Mouse (Mus musculus): ENCODE measurements around the gene Hao1. TPM values are rescaled to one million over a fixed set of nuclear protein-coding genes. Genes with fewer than 3 reads are reported as not detected.

Hao1 gene
- polyA plus RNA-seq, 1 experiment from 2014 or later: not detected

DNA sequence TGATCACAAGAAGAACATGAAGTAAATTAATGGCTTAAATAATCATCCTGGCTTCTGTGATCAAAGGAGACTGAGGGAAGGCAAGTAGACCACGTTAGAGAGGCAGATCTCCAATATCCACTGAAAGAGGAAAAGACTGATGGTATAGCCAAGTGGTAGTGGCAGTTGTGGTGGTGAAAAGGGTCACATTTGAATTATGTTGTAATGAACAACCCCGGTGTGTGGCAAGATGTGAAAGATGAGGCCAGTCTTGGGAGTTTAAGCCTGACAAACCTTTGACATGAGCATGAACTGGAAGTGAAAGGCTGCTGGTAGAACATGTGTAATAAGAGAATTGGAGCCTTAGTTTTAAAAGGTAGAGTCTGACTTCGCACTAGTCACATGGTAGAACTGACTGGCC, 54.4 kb downstream of the Hao1 start:
- 82% methylated on average over 3 of the region's 3 CpGs for WGBS
- Histone ChIP-seq H3K36me3 (ENCODE audit: insufficient read depth) (no peaks in the 10 kb centered on the region), H3K27ac (ENCODE audit: low read depth) (no peak overlapping the region), H3K4me3 (ENCODE audit: low read depth, low read length) (no peak overlapping the region), H3K4me2 (no peak overlapping the region), H3K27me3 (ENCODE audit: insufficient read depth, low read length) (no peaks in the 10 kb centered on the region), H3K9me3 (ENCODE audit: low read depth, low read length) (no peaks in the 10 kb centered on the region), H3K4me1 (ENCODE audit: insufficient read depth) (no peaks in the 10 kb centered on the region), H3K9ac (no peak overlapping the region)
- no peak for TF ChIP-seq CTCF (IDR thresholded peaks at IDR 0.05; ENCODE audit: low read depth)
- no peak for DNase-seq
- no peak for ATAC-seq (ENCODE audit: insufficient read depth)

DNA sequence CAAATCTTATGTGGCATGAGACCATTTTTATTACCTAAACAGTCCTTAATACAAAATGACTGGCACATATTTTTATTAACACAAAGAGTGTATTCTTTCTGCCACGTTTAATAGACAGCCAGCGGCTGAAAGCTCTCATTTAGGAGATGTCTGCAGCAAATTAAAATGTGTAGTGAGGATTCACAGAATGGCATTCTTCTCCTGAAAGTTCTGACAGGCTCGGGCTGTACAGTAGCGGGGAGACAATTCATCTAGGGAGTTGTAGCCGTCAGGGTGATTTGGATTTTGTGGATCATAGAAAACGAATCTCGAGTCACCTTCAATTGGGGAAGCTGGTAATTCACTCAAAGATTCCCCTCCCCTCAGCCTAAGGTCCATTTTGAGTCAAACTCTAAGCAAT, 55.7 kb downstream of the Hao1 start:
- Histone ChIP-seq H3K9me3 (ENCODE audit: low read depth, low read length) (no peaks in the 10 kb centered on the region), H3K4me2 (no peak overlapping the region), H3K27ac (ENCODE audit: low read depth) (no peak overlapping the region), H3K4me1 (ENCODE audit: insufficient read depth) (no peaks in the 10 kb centered on the region), H3K9ac (no peak overlapping the region), H3K36me3 (ENCODE audit: insufficient read depth) (no peaks in the 10 kb centered on the region), H3K4me3 (ENCODE audit: low read depth, low read length) (no peak overlapping the region), H3K27me3 (ENCODE audit: insufficient read depth, low read length) (no peaks in the 10 kb centered on the region)
- TF ChIP-seq CTCF (IDR thresholded peaks at IDR 0.05; ENCODE audit: low read depth): no peak
- DNase-seq: no peak
- ATAC-seq (ENCODE audit: insufficient read depth): no peak
- WGBS: 63% methylated on average over 7 of the region's 7 CpGs

DNA sequence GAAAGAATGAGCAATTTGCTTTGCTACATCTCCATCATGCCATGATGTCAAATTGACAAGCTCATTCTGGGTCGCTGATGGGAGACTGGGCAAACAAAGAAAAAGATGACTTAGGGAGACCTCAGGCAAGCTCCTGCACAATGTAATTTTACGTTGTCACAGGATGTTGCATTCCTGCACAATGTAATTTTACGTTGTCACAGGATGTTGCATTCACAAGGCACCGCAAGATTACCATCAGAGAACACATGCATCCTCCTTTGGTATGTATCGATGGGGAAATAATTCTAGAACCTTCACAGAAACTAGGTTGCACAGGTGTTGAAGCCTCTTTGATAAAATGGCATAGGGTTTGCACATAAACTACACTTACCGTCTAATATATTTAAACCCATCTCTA, 65.5 kb downstream of the Hao1 start:
- no peak overlapping the region for H3K4me3 ChIP-seq (ENCODE audit: low read depth, low read length)
- WGBS: 84% methylated on average over 6 of the region's 6 CpGs
- no peak overlapping the region for H3K27ac ChIP-seq (ENCODE audit: low read depth)
- no peak overlapping the region for H3K4me2 ChIP-seq
- no peaks in the 10 kb centered on the region for H3K27me3 ChIP-seq (ENCODE audit: insufficient read depth, low read length)
- ATAC-seq (ENCODE audit: insufficient read depth): no peak
- no peak overlapping the region for H3K9ac ChIP-seq
- no peaks in the 10 kb centered on the region for H3K4me1 ChIP-seq (ENCODE audit: insufficient read depth)
- no peak for TF ChIP-seq CTCF (IDR thresholded peaks at IDR 0.05; ENCODE audit: low read depth)
- H3K36me3 ChIP-seq (ENCODE audit: insufficient read depth): no peaks in the 10 kb centered on the region
- DNase-seq: no peak
- H3K9me3 ChIP-seq (ENCODE audit: low read depth, low read length): no peaks in the 10 kb centered on the region

DNA sequence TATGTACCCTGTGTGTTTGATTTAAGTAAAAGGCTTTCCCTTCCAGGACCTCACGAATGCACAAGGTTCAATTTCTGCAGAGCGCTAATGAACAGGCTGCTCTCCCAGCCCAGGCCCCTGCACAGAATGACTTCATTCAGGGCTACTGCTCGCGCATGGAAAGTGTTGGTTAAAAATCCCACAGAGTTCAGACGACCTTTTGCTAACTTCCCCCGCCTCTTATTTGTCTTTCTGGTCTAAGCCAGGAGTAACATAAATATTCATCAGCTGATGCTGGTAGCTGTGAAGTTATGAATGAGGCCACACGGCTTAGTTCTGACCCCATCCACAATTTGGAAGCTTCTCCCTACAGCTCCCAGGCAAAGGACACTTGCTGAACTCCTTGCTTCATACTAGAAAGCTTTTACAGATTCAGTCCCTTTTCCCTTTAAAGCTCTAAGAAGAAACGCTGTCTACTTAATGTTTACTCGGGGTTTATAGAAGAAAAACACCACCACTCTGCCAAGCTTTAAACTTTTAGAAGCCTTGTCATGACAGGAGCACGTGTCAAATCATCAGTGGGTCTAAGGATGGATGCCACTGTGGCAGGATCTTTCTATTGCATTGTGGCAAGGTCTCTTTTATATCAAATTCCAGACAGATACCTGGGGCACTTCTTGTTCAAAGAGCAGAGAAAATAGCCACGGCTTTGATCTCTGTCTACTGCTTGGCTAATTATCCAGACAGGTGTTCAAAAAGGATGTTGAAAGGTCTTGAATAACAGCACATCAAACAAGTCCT, 67.9 kb downstream of the Hao1 start:
- no peak overlapping the region for H3K9ac ChIP-seq
- no peaks in the 10 kb centered on the region for H3K27me3 ChIP-seq (ENCODE audit: insufficient read depth, low read length)
- DNase-seq (peak; percentile 53), ATAC-seq (ENCODE audit: insufficient read depth) (peak; percentile 54; the same call in 1 of the 2 replicates)
- H3K4me3 ChIP-seq (ENCODE audit: low read depth, low read length): no peak overlapping the region
- WGBS: 29% methylated on average over 11 of the region's 11 CpGs
- H3K27ac ChIP-seq (ENCODE audit: low read depth): no peak overlapping the region
- no peaks in the 10 kb centered on the region for H3K9me3 ChIP-seq (ENCODE audit: low read depth, low read length)
- H3K4me2 ChIP-seq: no peak overlapping the region
- H3K4me1 ChIP-seq (ENCODE audit: insufficient read depth): no peaks in the 10 kb centered on the region
- H3K36me3 ChIP-seq (ENCODE audit: insufficient read depth): no peaks in the 10 kb centered on the region
- TF ChIP-seq CTCF (IDR thresholded peaks at IDR 0.05; ENCODE audit: low read depth): no peak

DNA sequence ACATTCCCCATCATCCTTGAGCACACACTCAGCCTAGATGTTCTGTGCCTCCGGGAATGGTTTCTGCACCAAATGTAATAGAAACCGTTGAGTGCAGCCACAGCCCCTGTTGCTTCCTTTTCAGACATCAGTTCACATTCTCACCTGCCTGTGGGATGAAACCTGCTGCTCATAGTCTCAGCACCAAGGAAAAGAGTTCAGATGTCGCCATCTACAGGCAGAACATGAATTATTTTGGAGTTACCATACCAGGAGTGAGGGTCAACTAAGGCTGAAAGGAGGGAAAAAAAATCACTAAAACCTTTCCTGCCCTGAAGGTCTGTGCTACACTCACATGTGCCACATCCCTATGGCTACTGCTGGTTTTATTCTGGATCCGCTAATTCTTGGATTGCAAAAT, 71.5 kb downstream of the Hao1 start:
- no peaks in the 10 kb centered on the region for H3K36me3 ChIP-seq (ENCODE audit: insufficient read depth)
- no peak overlapping the region for H3K4me2 ChIP-seq
- peak; percentile 64 for TF ChIP-seq CTCF (IDR thresholded peaks at IDR 0.05; ENCODE audit: low read depth)
- WGBS: 38% methylated on average over 4 of the region's 4 CpGs
- H3K4me1 ChIP-seq (ENCODE audit: insufficient read depth): no peaks in the 10 kb centered on the region
- H3K27me3 ChIP-seq (ENCODE audit: insufficient read depth, low read length): no peaks in the 10 kb centered on the region
- ATAC-seq (ENCODE audit: insufficient read depth) (peak; percentile 26; the same call in 1 of the 2 replicates), DNase-seq (peak; percentile 65)
- no peaks in the 10 kb centered on the region for H3K9me3 ChIP-seq (ENCODE audit: low read depth, low read length)
- H3K9ac ChIP-seq: no peak overlapping the region
- H3K4me3 ChIP-seq (ENCODE audit: low read depth, low read length): no peak overlapping the region
- no peak overlapping the region for H3K27ac ChIP-seq (ENCODE audit: low read depth)

DNA sequence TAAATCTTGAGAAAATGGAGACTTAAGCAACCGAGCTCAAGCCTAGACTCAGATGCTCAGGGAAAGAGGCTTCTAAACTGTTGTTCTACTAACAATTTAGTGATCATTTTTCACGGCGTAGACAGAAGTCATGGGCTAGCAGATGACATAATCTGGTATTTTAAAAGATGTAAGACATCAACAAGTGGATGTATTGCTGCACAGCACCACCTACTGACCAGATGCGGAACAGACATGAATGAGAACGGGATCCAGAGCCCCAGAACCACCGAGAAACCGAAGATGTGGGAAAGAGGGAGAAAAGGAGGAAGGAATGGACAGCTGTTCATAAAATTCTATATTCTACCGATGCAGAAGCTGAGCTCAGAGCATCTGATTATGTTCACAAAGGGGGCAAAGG, 72.4 kb downstream of the Hao1 start:
- WGBS: 10% methylated on average over 8 of the region's 8 CpGs
- Histone ChIP-seq H3K36me3 (ENCODE audit: insufficient read depth) (no peaks in the 10 kb centered on the region), H3K27ac (ENCODE audit: low read depth) (no peak overlapping the region), H3K4me2 (no peak overlapping the region), H3K9me3 (ENCODE audit: low read depth, low read length) (no peaks in the 10 kb centered on the region), H3K4me1 (ENCODE audit: insufficient read depth) (no peaks in the 10 kb centered on the region), H3K27me3 (ENCODE audit: insufficient read depth, low read length) (no peaks in the 10 kb centered on the region), H3K4me3 (ENCODE audit: low read depth, low read length) (no peak overlapping the region), H3K9ac (no peak overlapping the region)
- TF ChIP-seq CTCF (IDR thresholded peaks at IDR 0.05; ENCODE audit: low read depth): peak; percentile 88
- ATAC-seq (ENCODE audit: insufficient read depth) (peak; percentile 63; the same call in 1 of the 2 replicates), DNase-seq (peak; percentile 91)

DNA sequence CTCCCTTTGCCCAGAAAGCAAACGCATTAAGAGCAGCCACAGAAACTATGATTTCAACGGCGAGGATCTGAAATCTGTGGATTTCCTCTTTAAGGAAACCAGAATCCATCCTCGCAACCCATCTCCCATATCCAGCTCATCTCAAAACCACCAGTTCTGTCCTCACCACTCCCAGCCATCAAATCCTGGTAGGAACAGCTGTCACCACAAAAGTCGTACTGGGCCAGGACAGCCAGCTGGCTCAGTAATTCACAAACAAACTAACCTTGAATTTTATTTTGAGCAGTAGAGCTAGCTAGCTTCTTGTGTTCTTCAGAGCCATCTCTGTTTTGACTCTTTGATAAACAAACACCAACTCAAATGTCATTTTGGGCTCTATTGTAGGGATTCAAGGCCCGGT, 73.0 kb downstream of the Hao1 start:
- Histone ChIP-seq H3K4me3 (ENCODE audit: low read depth, low read length) (no peak overlapping the region), H3K27ac (ENCODE audit: low read depth) (no peak overlapping the region), H3K4me1 (ENCODE audit: insufficient read depth) (no peaks in the 10 kb centered on the region), H3K27me3 (ENCODE audit: insufficient read depth, low read length) (no peaks in the 10 kb centered on the region), H3K36me3 (ENCODE audit: insufficient read depth) (no peaks in the 10 kb centered on the region), H3K9me3 (ENCODE audit: low read depth, low read length) (no peaks in the 10 kb centered on the region), H3K9ac (no peak overlapping the region), H3K4me2 (no peak overlapping the region)
- DNase-seq (no peak), ATAC-seq (ENCODE audit: insufficient read depth) (no peak)
- 85% methylated on average over 6 of the region's 6 CpGs for WGBS
- TF ChIP-seq CTCF (IDR thresholded peaks at IDR 0.05; ENCODE audit: low read depth): no peak
